In the genomic region with DNA sequence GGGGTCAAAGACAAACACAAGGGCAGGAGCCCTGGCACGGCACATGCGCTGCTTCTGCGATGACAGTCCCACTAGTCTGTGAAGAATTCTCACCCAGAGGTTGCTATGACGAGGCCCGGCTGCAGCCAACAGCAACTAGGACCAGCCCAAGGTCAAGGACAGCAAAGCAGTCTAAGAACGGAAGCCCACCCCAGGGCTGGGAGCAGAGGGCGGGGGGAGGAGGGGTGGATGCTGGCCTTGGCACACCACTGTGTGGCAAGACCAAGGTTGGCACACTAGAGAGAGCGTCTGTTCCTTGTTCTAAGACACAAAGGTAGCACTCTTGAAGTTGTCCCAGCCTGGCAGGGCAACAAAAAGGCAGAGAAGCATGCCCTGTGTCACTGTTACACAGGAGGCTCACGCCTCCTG, we compare ENCODE assay signal across 9 mouse cellular contexts. TPM values are rescaled to one million over a fixed set of nuclear protein-coding genes. Genes with fewer than 3 reads are reported as not detected.
DNase-seq lines count a peak whose midpoint lies in the region; ATAC-seq lines count a peak whose summit lies in the region.
"Had no signal": no experiment of that assay in that cellular context is flagged by ENCODE, and none has a peak within 500 bp of the region (broad histone marks: within the 10 kb centered on the region; RNA-seq: fewer than 3 reads in every experiment).

No protein-coding gene starts in this region.

- peaks cover 65% of the 10 kb centered on the region for H3K4me1 ChIP-seq in heart, embryonic 11.5 days (ENCODE audit: control insufficient read depth, insufficient read depth, low read length)
- peaks cover 20% of the 10 kb centered on the region for H3K4me1 ChIP-seq in limb, embryonic 11.5 days (ENCODE audit: control insufficient read depth, insufficient read depth, low read length)

- H3K9ac ChIP-seq in heart, embryonic 11.5 days (ENCODE audit: low read depth, low read length) = peak overlapping the region; percentile 36; the same call in 1 of the 2 replicates
- peak overlapping the region; percentile 22; the same call in 1 of the 2 replicates for H3K9ac ChIP-seq in limb, embryonic 11.5 days (ENCODE audit: low read length)
- H3K9ac ChIP-seq: neural tube, embryonic 12.5 days had no signal

- no peaks in the 10 kb centered on the region for H3K9me3 ChIP-seq in heart, embryonic 11.5 days (replicated peaks; ENCODE audit: control insufficient read depth, low read length)
- no peaks in the 10 kb centered on the region for H3K9me3 ChIP-seq in limb, embryonic 11.5 days (ENCODE audit: control insufficient read depth, low read length)
- H3K9me3 ChIP-seq: neural tube, embryonic 12.5 days had no signal

- 32% methylated on average over 9 of the region's 9 CpGs for WGBS in heart, embryonic 11.5 days (ENCODE audit: insufficient replicate concordance)
- 57% methylated on average over 9 of the region's 9 CpGs for WGBS in limb, embryonic 11.5 days

- no peak overlapping the region for H3K4me3 ChIP-seq in heart, embryonic 11.5 days (ENCODE audit: low read depth, low read length)
- H3K4me3 ChIP-seq in limb, embryonic 11.5 days (ENCODE audit: low read depth, low read length) = no peak overlapping the region
- H3K4me3 ChIP-seq: neural tube, embryonic 12.5 days had no signal

- peak overlapping the region; percentile 91 for H3K27ac ChIP-seq in heart, embryonic 11.5 days (ENCODE audit: low read depth, low read length)
- H3K27ac ChIP-seq in limb, embryonic 11.5 days (replicated peaks; ENCODE audit: low read depth, low read length) = 0 out of 2 replicates have a peak overlapping the region, but pooled peaks have one; percentile 30
- H3K27ac ChIP-seq: neural tube, embryonic 12.5 days had no signal

- no peak; the same call in 1 of the 2 replicates for ATAC-seq in heart, embryonic 11.5 days (replicated peaks; ENCODE audit: insufficient number of reproducible peaks, low FRiP score, low TSS enrichment)
- no peak for ATAC-seq in limb, embryonic 11.5 days (ENCODE audit: insufficient number of reproducible peaks, low FRiP score, low TSS enrichment, low read depth)
- ATAC-seq in CD4-positive, CD25-positive, alpha-beta regulatory T cell, adult 4 months = no peak

- intact Hi-C loops in left cerebral cortex, postnatal 10 days (cut with DNase I) = no loop called here

- peaks cover 2% of the 10 kb centered on the region; the same call in 1 of the 2 replicates for H3K36me3 ChIP-seq in heart, embryonic 11.5 days (ENCODE audit: control insufficient read depth, insufficient read depth, low read length)
- peaks cover 11% of the 10 kb centered on the region for H3K36me3 ChIP-seq in limb, embryonic 11.5 days (ENCODE audit: control insufficient read depth, insufficient read depth, low read length)

- peak; percentile 3 to 37 for DNase-seq in left cerebral cortex, postnatal 10 days (ENCODE audit: extremely low spot score in 1 of 2, low spot score in 2 of 2)
- DNase-seq in left cerebral cortex, adult 11 months (ENCODE audit: low spot score) = no peak
- peak; percentile 32 to 53 for DNase-seq in adrenal gland, adult 18-20 months (ENCODE audit: low spot score in 2 of 2)
- DNase-seq in cerebellum, adult 18-20 months = peak; percentile 16 to 19
- DNase-seq in limb, embryonic 11.5 days (ENCODE audit: low spot score) = peak; percentile 20
- no peak for DNase-seq in urinary bladder, adult 2 months (ENCODE audit: low spot score)

- H3K4me2 ChIP-seq in heart, embryonic 11.5 days = no peak overlapping the region
- no peak overlapping the region for H3K4me2 ChIP-seq in limb, embryonic 11.5 days (ENCODE audit: low read depth, severe bottlenecking)
- H3K4me2 ChIP-seq: neural tube, embryonic 12.5 days had no signal

- H3K27me3 ChIP-seq in heart, embryonic 11.5 days (ENCODE audit: control insufficient read depth, insufficient read depth, low read length) = no peaks in the 10 kb centered on the region
- no peaks in the 10 kb centered on the region for H3K27me3 ChIP-seq in limb, embryonic 11.5 days (ENCODE audit: control insufficient read depth, insufficient read depth, low read length)
- H3K27me3 ChIP-seq: neural tube, embryonic 12.5 days had no signal

RNA-seq across cellular contexts. Expression of a gene that starts 10.9 kb away (rescaled TPM):
- 100 to 1,000 TPM; 141 to 145 TPM for total RNA-seq in left cerebral cortex, postnatal 10 days (2021)
- total RNA-seq in adrenal gland, adult 18-20 months (2021) = 100 to 1,000 TPM; 220 to 282 TPM
- 546 and 556 TPM in 2 replicates for polyA plus RNA-seq in heart, embryonic 11.5 days (2014; fragmentation: Nextera tagmentation; extraction: Ambion mirVana)
- polyA plus RNA-seq in limb, embryonic 11.5 days (2014; fragmentation: Nextera tagmentation; extraction: Ambion mirVana) = 331 and 339 TPM in 2 replicates
- 100 to 1,000 TPM; 277 to 291 TPM for polyA plus RNA-seq in CD4-positive, CD25-positive, alpha-beta regulatory T cell, adult 4 months (2017; shearing (Covaris generic))
- polyA plus RNA-seq in urinary bladder, adult 2 months (2012; rRNA removed) = 241 and 263 TPM in 2 replicates

RNA-seq across cellular contexts. Expression of a gene that starts 30.4 kb away (rescaled TPM):
- 100 to 1,000 TPM; 642 to 649 TPM for total RNA-seq in left cerebral cortex, postnatal 10 days (2021)
- total RNA-seq in adrenal gland, adult 18-20 months (2021) = 100 to 1,000 TPM; 498 to 523 TPM
- polyA plus RNA-seq in heart, embryonic 11.5 days (2014; fragmentation: Nextera tagmentation; extraction: Ambion mirVana) = 531 and 534 TPM in 2 replicates
- 679 and 704 TPM in 2 replicates for polyA plus RNA-seq in limb, embryonic 11.5 days (2014; fragmentation: Nextera tagmentation; extraction: Ambion mirVana)
- 100 to 1,000 TPM; 408 to 507 TPM for polyA plus RNA-seq in CD4-positive, CD25-positive, alpha-beta regulatory T cell, adult 4 months (2017; shearing (Covaris generic))
- 298 and 313 TPM in 2 replicates for polyA plus RNA-seq in urinary bladder, adult 2 months (2012; rRNA removed)

RNA-seq across cellular contexts. Expression of a gene that starts 30.6 kb away (rescaled TPM):
- 10 to 100 TPM; 35.9 to 36.3 TPM for total RNA-seq in left cerebral cortex, postnatal 10 days (2021)
- total RNA-seq in adrenal gland, adult 18-20 months (2021) = 10 to 100 TPM; 75.9 to 83.0 TPM
- 51.2 and 51.5 TPM in 2 replicates for polyA plus RNA-seq in heart, embryonic 11.5 days (2014; fragmentation: Nextera tagmentation; extraction: Ambion mirVana)
- polyA plus RNA-seq in limb, embryonic 11.5 days (2014; fragmentation: Nextera tagmentation; extraction: Ambion mirVana) = 75.6 and 78.2 TPM in 2 replicates
- polyA plus RNA-seq in CD4-positive, CD25-positive, alpha-beta regulatory T cell, adult 4 months (2017; shearing (Covaris generic)) = 10 to 100 TPM; 44.9 to 62.3 TPM
- 30.7 and 36.8 TPM in 2 replicates for polyA plus RNA-seq in urinary bladder, adult 2 months (2012; rRNA removed)

RNA-seq across cellular contexts. Expression of a gene that starts 41.8 kb away (rescaled TPM):
- total RNA-seq in left cerebral cortex, postnatal 10 days (2021) = not detected
- total RNA-seq in adrenal gland, adult 18-20 months (2021) = not detected
- 0.08 TPM in 1 of 2 replicates, not detected in the other for polyA plus RNA-seq in heart, embryonic 11.5 days (2014; fragmentation: Nextera tagmentation; extraction: Ambion mirVana)
- not detected in 2 replicates for polyA plus RNA-seq in limb, embryonic 11.5 days (2014; fragmentation: Nextera tagmentation; extraction: Ambion mirVana)
- polyA plus RNA-seq in CD4-positive, CD25-positive, alpha-beta regulatory T cell, adult 4 months (2017; shearing (Covaris generic)) = under 1 TPM in 1 of 2 experiments, not detected in 1; 0.07 TPM
- not detected in 2 replicates for polyA plus RNA-seq in urinary bladder, adult 2 months (2012; rRNA removed)
- polyA plus RNA-seq: neural tube, embryonic 12.5 days had no signal

Comparison
In these comparisons a context has a peak if more than half of its experiments do, and no peak if none do; other contexts are left out.
1. DNase-seq: peak in left cerebral cortex, postnatal 10 days (2 of 2), adrenal gland, adult 18-20 months (2 of 2), cerebellum, adult 18-20 months (2 of 2) and limb, embryonic 11.5 days (single experiment); none in left cerebral cortex, adult 11 months (single experiment) and urinary bladder, adult 2 months (single experiment).